Mouse (Mus musculus) midbrain, embryonic 11.5 days (tissue): ENCODE data around the gene Izumo4. TPM values are rescaled to one million over a fixed set of nuclear protein-coding genes. Genes with fewer than 3 reads are reported as not detected.

ENCODE experiments used
- ATAC-seq: fragments of 200-750 bp; cut with Nextera tagmentation; 2 replicates; pipeline ENCODE4 v1.8.0; 2017; ENCODE audit warnings: moderate TSS enrichment, moderate library complexity; ENCODE audit not compliant: low FRiP score
- DNase-seq: peaks from one replicate; pipeline ENCODE4 v3.0.0; 2015; ENCODE audit warnings: low spot score; ENCODE audit errors: missing footprints
- H3K27ac ChIP-seq: fragments of 300-500 bp; sonication (generic); 2 replicates; pipeline ENCODE4 v1.5.1; 2014; ENCODE audit warnings: low read depth, low read length
- H3K27me3 ChIP-seq: fragments of 300-500 bp; sonication (generic); 2 replicates; pipeline ENCODE4 v1.6.1; 2014; ENCODE audit warnings: mild to moderate bottlenecking, low read length, moderate library complexity, mixed read lengths; ENCODE audit not compliant: control insufficient read depth, insufficient read depth
- H3K36me3 ChIP-seq: fragments of 300-500 bp; sonication (generic); 2 replicates; pipeline ENCODE4 v1.6.1; 2014; ENCODE audit warnings: mild to moderate bottlenecking, low read length, moderate library complexity, mixed read lengths; ENCODE audit not compliant: control insufficient read depth, insufficient read depth
- H3K4me1 ChIP-seq: fragments of 300-500 bp; sonication (generic); 2 replicates; pipeline ENCODE4 v1.6.1; 2014; ENCODE audit warnings: low read length; ENCODE audit not compliant: control insufficient read depth, insufficient read depth
- H3K4me2 ChIP-seq: fragments of 300-500 bp; sonication (generic); 2 replicates; pipeline ENCODE4 v1.6.1; 2014; ENCODE audit warnings: mild to moderate bottlenecking, moderate library complexity
- H3K4me3 ChIP-seq: fragments of 300-500 bp; sonication (generic); 2 replicates; pipeline ENCODE4 v1.5.1; 2014; ENCODE audit warnings: low read depth, low read length
- H3K9ac ChIP-seq: fragments of 300-500 bp; sonication (generic); 2 replicates; pipeline ENCODE4 v1.6.1; 2014; ENCODE audit warnings: low read length
- H3K9me3 ChIP-seq: fragments of 300-500 bp; sonication (generic); 2 replicates; pipeline ENCODE4 v1.6.1; 2016; ENCODE audit warnings: low read length; ENCODE audit not compliant: control insufficient read depth
- WGBS: fragments of 180-500 bp; shearing (Covaris S2); extraction: QIAGEN DNeasy Blood & Tissue Kit; methylation state at CpG from one replicate; pipeline ENCODE4 v1.1.7; 2014; 5-methylcytosine and 5-hydroxymethylcytosine counted together
- polyA plus RNA-seq: library from polyadenylated mRNA; unstranded; fragments of >200 nt; fragmentation: Nextera tagmentation; extraction: Ambion mirVana; gene quantifications from 2 replicates; pipeline ENCODE4 v1.2.1, GENCODE M21; 2014

Gene Izumo4
- polyA plus RNA-seq, 1 experiment from 2014 or later: 6.9 TPM

DNA sequence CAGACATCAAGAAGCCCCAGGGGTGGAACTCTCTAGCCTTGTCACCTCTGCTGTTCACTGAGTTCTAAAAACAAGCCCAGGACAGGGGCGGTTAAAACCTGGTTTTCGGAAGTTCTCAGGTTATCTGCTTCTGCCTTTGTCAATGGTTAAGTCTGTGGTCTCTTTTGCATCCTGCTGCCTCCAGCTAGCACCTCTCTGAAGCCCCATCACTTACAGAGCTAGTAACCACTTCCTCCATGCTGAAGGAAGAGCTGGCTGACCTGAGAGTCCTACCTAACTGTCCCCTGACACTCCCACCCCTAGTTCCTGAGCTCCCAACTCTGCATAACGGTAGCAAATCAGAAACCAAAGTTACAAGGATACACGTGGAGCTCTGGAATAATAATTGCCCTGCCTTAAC, 1.3 kb upstream of the Izumo4 start:
- ATAC-seq (no peak), DNase-seq (no peak)
- peak overlapping the region; percentile 80 for H3K9ac ChIP-seq
- peaks cover 16% of the 10 kb centered on the region for H3K4me1 ChIP-seq
- H3K36me3 ChIP-seq: no peaks in the 10 kb centered on the region
- no peak overlapping the region for H3K27ac ChIP-seq
- H3K4me3 ChIP-seq: peak overlapping the region; percentile 63
- H3K27me3 ChIP-seq: no peaks in the 10 kb centered on the region
- 50% methylated on average over 4 of the region's 4 CpGs for WGBS
- H3K4me2 ChIP-seq: peak overlapping the region; percentile 77; the same call in 1 of the 2 replicates
- H3K9me3 ChIP-seq: no peaks in the 10 kb centered on the region

DNA sequence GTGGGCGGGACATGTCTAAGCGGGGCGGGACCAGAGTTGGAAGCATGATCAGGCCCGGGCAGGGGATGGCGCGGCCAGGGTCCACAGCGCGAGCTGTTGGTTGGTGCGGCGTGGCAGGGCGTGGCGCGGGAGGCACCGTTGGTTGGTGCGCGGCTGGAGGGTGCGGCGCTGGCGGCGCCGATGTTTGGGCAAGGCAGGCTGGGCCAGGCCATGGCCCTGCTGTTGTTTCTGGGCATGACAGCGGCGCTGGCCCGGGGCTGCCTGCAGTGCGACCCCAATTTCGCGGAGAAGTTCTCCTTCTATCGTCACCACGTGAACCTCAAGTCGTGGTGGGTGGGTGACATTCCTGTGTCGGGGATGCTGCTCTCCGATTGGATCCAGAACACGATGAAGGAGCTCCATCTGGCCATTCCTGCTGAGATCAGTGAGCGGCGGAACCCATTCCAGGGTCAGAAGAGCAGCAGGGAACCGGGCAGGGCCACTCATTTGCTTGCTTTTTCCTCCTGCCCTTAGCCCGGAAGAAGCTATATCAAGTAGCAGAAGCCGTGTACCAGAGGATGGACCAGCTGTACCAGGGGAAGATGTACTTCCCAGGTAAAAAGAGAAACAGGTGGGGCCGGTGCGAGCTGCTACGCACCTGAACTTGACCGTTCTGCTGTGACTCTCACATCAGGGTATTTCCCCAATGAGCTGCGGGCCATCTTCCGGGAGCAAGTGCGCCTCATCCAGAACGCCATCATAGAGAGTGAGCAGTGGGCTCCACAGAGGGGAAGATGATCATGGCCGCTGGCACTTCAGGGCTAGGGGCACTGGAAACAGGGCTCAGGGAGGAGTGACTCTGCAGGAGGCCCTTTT, 779 bp downstream of the Izumo4 start:
- Histone ChIP-seq H3K27ac (peak overlapping the region; percentile 74; the same call in 1 of the 2 replicates), H3K9ac (peak overlapping the region; percentile 51), H3K36me3 (peaks cover 9% of the 10 kb centered on the region), H3K27me3 (no peaks in the 10 kb centered on the region), H3K9me3 (no peaks in the 10 kb centered on the region), H3K4me3 (peak overlapping the region; percentile 63), H3K4me1 (peaks cover 16% of the 10 kb centered on the region), H3K4me2 (peak overlapping the region; percentile 77)
- peak; percentile 97 for DNase-seq
- peak; percentile 86 for ATAC-seq
- WGBS: 3% methylated on average over 47 of the region's 47 CpGs

- 92% methylated on average over 5 of the region's 5 CpGs for WGBS
- Histone ChIP-seq H3K9ac (peak overlapping the region; percentile 6; the same call in 1 of the 2 replicates), H3K9me3 (no peaks in the 10 kb centered on the region)
Observed at GRCm38 (mm10) chr10:80703643-80704042, 1.7 kb downstream of the Izumo4 start.

DNA sequence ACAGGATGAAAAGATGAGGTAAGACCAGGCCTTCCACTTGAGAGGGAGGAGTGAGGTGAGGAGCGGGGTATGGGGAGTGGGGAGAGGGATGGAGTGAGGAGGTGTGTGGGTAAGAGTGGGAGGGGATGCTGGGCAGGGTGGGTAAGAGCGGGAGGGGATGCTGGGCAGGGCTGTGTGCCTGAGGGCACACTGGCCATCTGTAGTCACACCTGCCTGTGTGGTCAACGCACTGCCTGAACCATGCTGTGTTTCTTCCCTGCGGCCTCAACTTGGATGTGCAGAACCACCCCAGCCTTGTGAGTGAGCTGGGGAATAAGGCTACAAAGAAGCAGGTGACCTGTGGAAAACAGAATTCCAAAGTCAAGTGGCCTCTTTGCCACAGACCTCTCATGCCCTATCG, 2.4 kb downstream of the Izumo4 start:
- ATAC-seq (no peak), DNase-seq (no peak)
- no peak overlapping the region for H3K4me2 ChIP-seq
- no peak overlapping the region for H3K9ac ChIP-seq
- H3K9me3 ChIP-seq: no peaks in the 10 kb centered on the region
- H3K27ac ChIP-seq: no peak overlapping the region
- no peak overlapping the region for H3K4me3 ChIP-seq
- no peaks in the 10 kb centered on the region for H3K27me3 ChIP-seq
- 87% methylated on average over 5 of the region's 5 CpGs for WGBS
- H3K4me1 ChIP-seq: peaks cover 16% of the 10 kb centered on the region
- peaks cover 24% of the 10 kb centered on the region for H3K36me3 ChIP-seq

More at GRCm38 (mm10) chr10:80703643-80704042, 1.7 kb downstream of the Izumo4 start:
- no peak overlapping the region for H3K4me3 ChIP-seq
- no peak for ATAC-seq
- peak overlapping the region; percentile 77 for H3K4me2 ChIP-seq
- peaks cover 17% of the 10 kb centered on the region for H3K36me3 ChIP-seq
- peaks cover 16% of the 10 kb centered on the region for H3K4me1 ChIP-seq
- H3K27me3 ChIP-seq: no peaks in the 10 kb centered on the region
- H3K27ac ChIP-seq: no peak overlapping the region
- no peak for DNase-seq

DNA sequence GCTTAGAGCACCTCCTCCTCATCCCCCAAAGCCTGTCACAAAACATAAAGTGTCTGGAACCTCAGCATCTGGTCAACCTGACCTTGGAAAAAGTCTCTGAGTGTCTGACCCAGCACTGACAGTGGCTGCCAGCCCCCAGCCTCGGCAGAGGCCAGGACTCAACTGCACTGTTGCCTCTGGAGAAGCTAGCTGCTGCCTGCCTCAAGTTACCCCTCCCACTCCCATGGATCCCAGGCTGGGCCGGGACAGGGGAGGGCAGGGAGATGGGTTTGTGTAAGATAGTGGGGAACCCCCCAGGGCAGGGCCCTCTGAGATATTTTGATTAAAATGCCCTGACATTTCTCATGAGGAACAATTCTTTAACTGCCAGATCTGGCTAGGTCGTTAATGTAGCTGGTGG, 3.0 kb downstream of the Izumo4 start:
- ATAC-seq: no peak
- Histone ChIP-seq H3K27me3 (no peaks in the 10 kb centered on the region), H3K4me3 (no peak overlapping the region), H3K9me3 (no peaks in the 10 kb centered on the region), H3K9ac (no peak overlapping the region), H3K4me1 (peaks cover 16% of the 10 kb centered on the region), H3K36me3 (peaks cover 29% of the 10 kb centered on the region), H3K27ac (no peak overlapping the region), H3K4me2 (no peak overlapping the region)
- DNase-seq: no peak
- WGBS: 63% methylated on average over 3 of the region's 3 CpGs

- Histone ChIP-seq H3K9ac (no peak overlapping the region), H3K4me1 (peaks cover 16% of the 10 kb centered on the region), H3K4me2 (no peak overlapping the region), H3K4me3 (no peak overlapping the region), H3K36me3 (peaks cover 34% of the 10 kb centered on the region), H3K27me3 (no peaks in the 10 kb centered on the region), H3K27ac (no peak overlapping the region), H3K9me3 (no peaks in the 10 kb centered on the region)
- no peak for ATAC-seq
- 75% methylated on average over 3 of the region's 3 CpGs for WGBS
- DNase-seq: no peak
Observed at GRCm38 (mm10) chr10:80705479-80705878, 3.5 kb downstream of the Izumo4 start.

GRCm38 (mm10) chr10:80710834-80711233, 8.8 kb downstream of the Izumo4 start:
- no peaks in the 10 kb centered on the region for H3K27me3 ChIP-seq
- 91% methylated on average over 3 of the region's 3 CpGs for WGBS

DNA sequence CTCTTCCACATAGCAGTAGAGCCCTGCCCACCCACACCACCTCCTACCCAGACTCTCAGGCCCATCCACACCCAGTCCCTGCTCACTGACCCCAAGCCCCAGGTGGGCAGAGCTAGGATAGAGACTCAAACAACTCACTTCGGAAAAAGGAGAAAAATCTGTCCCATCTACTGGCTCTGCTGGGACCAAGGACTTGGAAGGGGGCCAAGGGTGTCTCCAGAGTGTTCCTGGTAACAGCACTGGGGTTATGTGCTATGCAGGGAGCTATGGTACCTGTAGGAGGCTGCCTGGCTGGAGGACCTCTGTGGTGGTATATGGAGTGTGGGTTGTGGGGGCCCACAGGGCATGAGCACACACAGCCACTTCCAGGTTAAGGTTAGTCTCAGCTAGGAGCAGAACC, 15.3 kb downstream of the Izumo4 start:
- no peak for ATAC-seq

More at GRCm38 (mm10) chr10:80710834-80711233, 8.8 kb downstream of the Izumo4 start:
- Histone ChIP-seq H3K4me3 (no peak overlapping the region), H3K27ac (no peak overlapping the region), H3K36me3 (peaks cover 68% of the 10 kb centered on the region), H3K9ac (no peak overlapping the region), H3K9me3 (no peaks in the 10 kb centered on the region), H3K4me2 (no peak overlapping the region), H3K4me1 (no peaks in the 10 kb centered on the region)
- no peak for ATAC-seq
- DNase-seq: no peak

GRCm38 (mm10) chr10:80727369-80728127, 25.6 kb downstream of the Izumo4 start:
- DNase-seq (no peak), ATAC-seq (no peak)
- Histone ChIP-seq H3K27ac (no peak overlapping the region), H3K36me3 (peaks cover 46% of the 10 kb centered on the region), H3K4me3 (no peak overlapping the region), H3K4me2 (no peak overlapping the region), H3K9ac (no peak overlapping the region), H3K27me3 (no peaks in the 10 kb centered on the region), H3K4me1 (no peaks in the 10 kb centered on the region), H3K9me3 (no peaks in the 10 kb centered on the region)
- WGBS: 87% methylated on average over 5 of the region's 5 CpGs

More for the DNA sequence above, 15.3 kb downstream of the Izumo4 start:
- H3K4me1 ChIP-seq: no peaks in the 10 kb centered on the region
- no peak overlapping the region for H3K4me3 ChIP-seq
- H3K4me2 ChIP-seq: no peak overlapping the region
- no peaks in the 10 kb centered on the region for H3K27me3 ChIP-seq
- H3K36me3 ChIP-seq: peaks cover 70% of the 10 kb centered on the region
- H3K27ac ChIP-seq: no peak overlapping the region
- DNase-seq: no peak
- WGBS: 74% methylated on average over 1 of the region's 1 CpGs
- H3K9ac ChIP-seq: no peak overlapping the region
- no peaks in the 10 kb centered on the region for H3K9me3 ChIP-seq
